Mouse (Mus musculus) liver, embryonic 13.5 days (tissue): Measurements from ENCODE around the gene Dpm2. TPM values are rescaled to one million over a fixed set of nuclear protein-coding genes. Genes with fewer than 3 reads are reported as not detected.
A peak's percentile ranks its signal among the peaks of the same experiment; 100 is the strongest.

ENCODE experiments used
- ATAC-seq: fragments of 200-750 bp; cut with Nextera tagmentation; 2 replicates; pipeline ENCODE4 v1.8.0; 2017; ENCODE audit warnings: low read depth, mild to moderate bottlenecking, moderate number of reproducible peaks, moderate library complexity
- DNase-seq: peaks from one replicate; pipeline ENCODE4 v3.0.0; 2022
- H3K27ac ChIP-seq: fragments of 300-500 bp; sonication (generic); 2 replicates; pipeline ENCODE4 v1.5.1; 2015; ENCODE audit warnings: moderate library complexity, mild to moderate bottlenecking, inconsistent platforms
- H3K27me3 ChIP-seq: fragments of 300-500 bp; sonication (generic); 2 replicates; pipeline ENCODE4 v1.6.1; 2015; ENCODE audit warnings: mild to moderate bottlenecking, inconsistent platforms
- H3K36me3 ChIP-seq: fragments of 300-500 bp; sonication (generic); 2 replicates; pipeline ENCODE4 v1.6.1; 2015; ENCODE audit warnings: mild to moderate bottlenecking, inconsistent platforms
- H3K4me1 ChIP-seq: fragments of 300-500 bp; sonication (generic); replicated peaks from 2 replicates; pipeline ENCODE4 v1.6.1; 2015; ENCODE audit warnings: inconsistent platforms
- H3K4me2 ChIP-seq: fragments of 300-500 bp; sonication (generic); 2 replicates; pipeline ENCODE4 v1.6.1; 2015; ENCODE audit warnings: inconsistent platforms, mild to moderate bottlenecking, moderate library complexity
- H3K4me3 ChIP-seq: fragments of 300-500 bp; sonication (generic); replicated peaks from 2 replicates; pipeline ENCODE4 v1.5.1; 2015; ENCODE audit warnings: mild to moderate bottlenecking, inconsistent platforms
- H3K9ac ChIP-seq: fragments of 300-500 bp; sonication (generic); 2 replicates; pipeline ENCODE4 v1.6.1; 2015; ENCODE audit warnings: mild to moderate bottlenecking, inconsistent platforms
- H3K9me3 ChIP-seq: fragments of 300-500 bp; sonication (generic); replicated peaks from 2 replicates; pipeline ENCODE4 v1.6.1; 2016; ENCODE audit warnings: inconsistent platforms
- WGBS: fragments of 180-500 bp; shearing (Covaris S2); methylation state at CpG from one replicate; pipeline ENCODE4 v1.1.7; 2015; ENCODE audit not compliant: insufficient replicate concordance; 5-methylcytosine and 5-hydroxymethylcytosine counted together
- polyA plus RNA-seq: library from polyadenylated mRNA; unstranded; fragments of >200 nt; fragmentation: Nextera tagmentation; extraction: Ambion mirVana; gene quantifications from 2 replicates; pipeline ENCODE4 v1.2.1, GENCODE M21; 2015

The Dpm2 gene
- polyA plus RNA-seq, 1 experiment from 2014 or later: 64.2 TPM

DNA sequence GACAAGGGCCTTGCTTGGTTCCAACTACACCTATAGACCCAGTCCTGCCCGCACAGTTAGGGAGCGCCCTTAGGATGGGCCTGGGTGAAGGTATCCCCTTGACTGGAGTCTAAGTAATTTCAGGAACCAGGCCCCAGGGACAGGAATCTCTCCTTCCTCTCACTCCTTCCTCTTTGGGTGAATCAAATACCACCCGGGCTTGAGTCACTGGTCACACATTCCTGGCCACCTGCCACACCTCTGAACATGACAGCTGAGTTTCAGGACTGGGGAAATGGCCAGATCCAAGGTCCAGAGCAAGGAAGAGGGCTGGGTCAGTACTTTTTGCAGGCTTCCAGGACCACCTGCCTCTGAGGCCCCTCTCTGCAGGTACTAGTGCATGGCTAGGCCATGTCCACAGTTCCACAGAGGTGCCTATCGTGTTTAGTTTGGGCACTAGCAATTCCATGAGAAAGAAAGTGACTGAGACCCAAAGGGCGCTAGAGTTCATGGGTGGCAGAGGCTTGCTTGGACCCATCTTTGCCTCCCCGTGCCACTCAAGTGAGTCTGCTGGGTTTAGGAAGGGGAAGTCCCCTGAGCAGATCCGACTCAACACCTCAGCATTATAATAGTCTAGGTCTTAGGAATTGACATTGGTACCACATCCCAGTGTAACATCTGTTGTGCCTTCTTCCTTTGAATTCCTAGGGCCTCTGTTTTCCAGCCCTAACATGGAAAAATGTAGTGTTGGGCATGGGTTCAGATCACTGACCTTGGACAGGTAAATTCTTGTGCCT lies 22.5 kb upstream of the Dpm2 start:
- no peak for DNase-seq
- no peak overlapping the region for H3K4me2 ChIP-seq
- H3K27me3 ChIP-seq: no peaks in the 10 kb centered on the region
- H3K36me3 ChIP-seq: no peaks in the 10 kb centered on the region
- no peak overlapping the region for H3K27ac ChIP-seq
- no peak overlapping the region for H3K4me3 ChIP-seq
- no peaks in the 10 kb centered on the region for H3K9me3 ChIP-seq
- no peak overlapping the region for H3K9ac ChIP-seq
- H3K4me1 ChIP-seq: no peaks in the 10 kb centered on the region
- ATAC-seq: no peak
- 64% methylated on average over 7 of the region's 7 CpGs for WGBS

DNA sequence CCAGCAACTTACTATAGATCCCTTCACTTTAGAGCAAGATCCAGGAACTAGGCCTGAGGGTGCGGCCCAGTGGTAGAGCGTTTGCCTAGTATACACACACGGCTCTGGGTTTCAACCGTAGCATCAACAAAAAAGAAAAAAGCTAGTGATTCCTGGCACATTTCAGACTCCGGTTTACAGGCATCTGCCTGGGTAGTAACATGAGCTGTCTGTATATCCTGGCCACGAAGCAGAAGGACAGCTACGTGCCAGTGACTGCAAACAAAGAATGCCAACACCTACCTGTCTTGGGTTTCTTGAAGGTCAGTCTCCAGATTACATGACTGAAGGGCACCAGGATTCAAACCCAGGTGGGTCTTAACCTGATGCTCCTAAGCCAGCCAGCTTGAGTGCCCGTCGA lies 21.5 kb upstream of the Dpm2 start:
- Histone ChIP-seq H3K4me1 (no peaks in the 10 kb centered on the region), H3K9me3 (no peaks in the 10 kb centered on the region), H3K4me3 (no peak overlapping the region), H3K36me3 (no peaks in the 10 kb centered on the region), H3K27me3 (no peaks in the 10 kb centered on the region), H3K4me2 (no peak overlapping the region), H3K27ac (no peak overlapping the region), H3K9ac (no peak overlapping the region)
- ATAC-seq: no peak
- whole genome bisulfite sequencing: 78% methylated on average over 9 of the region's 9 CpGs
- DNase-seq: no peak

DNA sequence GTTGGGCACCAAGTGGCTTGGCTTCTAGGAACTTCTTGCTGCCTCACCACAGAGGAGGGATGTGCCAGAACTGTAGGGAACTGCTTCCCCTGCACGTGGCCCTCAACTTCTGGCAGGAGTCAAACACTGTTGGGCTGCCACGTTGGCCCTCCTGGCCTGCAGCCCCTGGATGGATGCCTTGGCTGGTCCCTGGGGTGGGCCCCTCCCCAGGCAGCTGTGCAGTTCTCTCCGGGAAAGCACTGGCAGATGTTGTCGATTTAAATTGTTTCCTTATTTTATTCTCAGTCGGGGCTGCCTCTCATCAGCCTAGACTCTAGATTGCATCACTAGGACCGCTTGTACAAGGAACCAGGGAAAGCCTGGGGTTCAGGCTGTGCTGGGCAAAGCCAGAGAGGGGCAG lies 20.9 kb upstream of the Dpm2 start:
- DNase-seq (no peak), ATAC-seq (no peak)
- WGBS: 58% methylated on average over 6 of the region's 6 CpGs
- H3K27me3 ChIP-seq: no peaks in the 10 kb centered on the region
- no peaks in the 10 kb centered on the region for H3K9me3 ChIP-seq
- H3K4me3 ChIP-seq: no peak overlapping the region
- no peak overlapping the region for H3K27ac ChIP-seq
- H3K36me3 ChIP-seq: no peaks in the 10 kb centered on the region
- no peak overlapping the region for H3K9ac ChIP-seq
- no peak overlapping the region for H3K4me2 ChIP-seq
- no peaks in the 10 kb centered on the region for H3K4me1 ChIP-seq

DNA sequence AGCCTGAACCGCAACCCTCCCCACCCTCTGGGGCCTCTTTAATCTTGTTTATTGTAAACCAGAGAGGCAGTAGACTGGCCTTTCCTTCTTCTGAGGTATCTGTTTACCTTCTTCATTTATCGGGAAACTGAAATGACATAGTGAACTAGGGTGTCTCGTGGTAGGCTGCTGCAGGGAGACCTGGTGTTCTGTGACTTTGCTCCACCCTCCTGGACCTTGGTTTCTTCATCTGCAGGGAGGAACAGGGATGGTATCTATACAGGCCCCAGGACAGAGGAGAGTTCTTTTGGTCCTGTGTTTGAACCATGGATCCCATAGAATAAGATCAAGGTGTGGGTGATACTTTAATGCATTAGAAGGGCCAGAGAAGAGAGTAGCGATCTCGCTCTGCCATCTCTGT lies 19.4 kb upstream of the Dpm2 start:
- Histone ChIP-seq H3K36me3 (no peaks in the 10 kb centered on the region), H3K27ac (no peak overlapping the region), H3K9ac (no peak overlapping the region), H3K9me3 (no peaks in the 10 kb centered on the region), H3K4me2 (no peak overlapping the region), H3K4me3 (no peak overlapping the region), H3K27me3 (no peaks in the 10 kb centered on the region), H3K4me1 (0 out of 2 replicates have a peak, but pooled peaks cover 4% of the 10 kb centered on the region)
- ATAC-seq (no peak), DNase-seq (no peak)
- 69% methylated on average over 5 of the region's 5 CpGs for WGBS

DNA sequence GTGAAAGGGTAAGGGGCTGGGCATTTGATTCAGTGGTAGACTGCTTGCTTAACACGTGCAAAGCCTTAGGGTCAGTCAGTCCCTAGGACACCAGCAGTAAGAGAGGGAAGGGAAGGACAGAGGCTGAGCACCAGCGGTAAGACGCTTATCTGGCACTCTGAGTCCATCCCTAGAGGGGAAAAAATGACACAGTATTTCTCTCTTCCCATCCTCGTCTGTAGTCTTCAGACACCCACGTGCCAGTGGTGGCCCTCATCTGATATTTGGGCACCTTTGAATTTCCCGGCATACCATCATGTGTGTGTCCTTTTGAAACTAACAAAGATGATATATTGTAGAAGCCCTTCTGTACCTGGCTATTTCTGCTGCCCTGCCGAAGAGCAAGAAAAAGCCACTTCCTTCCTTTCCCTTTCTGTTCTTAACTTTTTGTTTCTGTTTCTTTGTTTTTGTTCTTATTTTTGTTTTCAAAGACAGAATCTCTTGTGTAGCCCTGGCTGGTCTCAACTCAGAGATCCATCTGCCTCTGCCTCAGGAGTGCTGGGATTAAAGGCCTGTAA lies 17.0 kb upstream of the Dpm2 start:
- H3K4me3 ChIP-seq: no peak overlapping the region
- no peak overlapping the region for H3K27ac ChIP-seq
- H3K4me1 ChIP-seq: 0 out of 2 replicates have a peak, but pooled peaks cover 4% of the 10 kb centered on the region
- no peaks in the 10 kb centered on the region for H3K27me3 ChIP-seq
- WGBS: 20% methylated on average over 7 of the region's 7 CpGs
- H3K36me3 ChIP-seq: no peaks in the 10 kb centered on the region
- DNase-seq (no peak), ATAC-seq (no peak)
- no peak overlapping the region for H3K9ac ChIP-seq
- H3K4me2 ChIP-seq: no peak overlapping the region
- H3K9me3 ChIP-seq: no peaks in the 10 kb centered on the region

DNA sequence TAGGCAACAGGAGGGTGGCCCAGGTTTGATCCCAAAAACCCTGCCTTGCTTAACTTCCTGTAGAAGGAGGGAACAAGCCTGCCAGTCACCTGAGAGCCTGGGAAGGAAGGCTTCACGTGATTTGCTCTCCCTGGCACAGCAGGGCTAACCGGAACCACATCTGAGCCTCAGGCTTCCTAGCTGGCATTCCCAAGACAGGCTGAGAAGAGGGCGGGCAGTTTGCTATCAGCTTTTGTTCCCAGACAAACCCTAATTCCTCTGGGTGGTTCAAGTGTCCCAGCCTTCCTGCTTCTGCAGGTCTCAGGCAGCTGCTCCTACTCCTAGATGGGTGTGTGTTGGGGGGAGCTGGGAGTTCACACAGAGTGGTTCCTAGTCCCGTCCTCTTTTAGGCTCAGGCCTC lies 15.2 kb upstream of the Dpm2 start:
- Histone ChIP-seq H3K27me3 (no peaks in the 10 kb centered on the region), H3K9me3 (no peaks in the 10 kb centered on the region), H3K4me1 (peaks cover 11% of the 10 kb centered on the region), H3K36me3 (no peaks in the 10 kb centered on the region), H3K4me3 (no peak overlapping the region), H3K4me2 (no peak overlapping the region), H3K9ac (no peak overlapping the region), H3K27ac (no peak overlapping the region)
- DNase-seq (no peak), ATAC-seq (no peak)
- WGBS: 47% methylated on average over 4 of the region's 4 CpGs

DNA sequence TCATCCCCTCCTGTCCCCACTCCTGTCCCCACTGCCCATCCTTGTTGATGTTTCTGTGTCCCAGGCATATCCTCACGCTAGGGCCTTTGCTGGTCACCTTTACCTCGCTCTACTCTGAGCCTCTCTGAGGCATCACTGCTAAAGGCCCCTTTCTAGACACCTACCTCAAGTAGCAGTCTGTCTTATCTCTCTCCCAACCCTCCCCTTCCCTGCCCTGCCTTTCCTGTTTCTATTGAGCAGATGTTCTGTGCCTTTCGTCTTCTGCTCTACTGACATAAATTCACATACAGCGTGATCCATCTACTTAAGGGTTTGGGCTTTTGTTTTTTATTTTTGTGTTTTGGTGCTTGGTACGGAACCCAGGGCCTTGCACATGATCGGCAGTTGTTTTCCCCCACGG lies 14.6 kb upstream of the Dpm2 start:
- 48% methylated on average over 7 of the region's 7 CpGs for WGBS
- Histone ChIP-seq H3K4me1 (peaks cover 15% of the 10 kb centered on the region), H3K4me2 (no peak overlapping the region), H3K36me3 (no peaks in the 10 kb centered on the region), H3K4me3 (no peak overlapping the region), H3K27me3 (no peaks in the 10 kb centered on the region), H3K9ac (no peak overlapping the region), H3K27ac (no peak overlapping the region), H3K9me3 (no peaks in the 10 kb centered on the region)
- DNase-seq (no peak), ATAC-seq (no peak)

DNA sequence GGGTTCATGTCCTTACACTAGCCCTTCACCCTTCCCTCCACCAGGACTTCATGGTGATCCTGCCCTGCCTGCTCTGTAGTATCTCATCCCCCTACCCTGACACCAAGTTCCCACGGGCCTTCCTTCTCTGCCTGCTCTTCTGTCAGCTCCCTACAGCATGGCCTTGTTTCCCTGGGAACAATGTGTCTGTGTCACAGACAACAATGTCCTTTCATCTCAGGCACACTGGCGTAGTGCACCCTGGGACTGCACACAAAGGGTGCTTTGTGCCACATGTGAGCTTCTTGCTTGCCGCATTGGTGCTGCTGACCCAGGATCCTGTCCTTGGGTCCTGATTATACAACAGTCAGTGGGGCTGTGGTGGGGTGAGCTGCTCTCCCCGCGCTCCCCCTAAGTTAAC lies 11.1 kb upstream of the Dpm2 start:
- 70% methylated on average over 5 of the region's 5 CpGs for WGBS
- no peak for DNase-seq
- 0 out of 2 replicates have a peak, but pooled peaks cover 3% of the 10 kb centered on the region for H3K36me3 ChIP-seq
- no peak overlapping the region for H3K4me3 ChIP-seq
- no peak overlapping the region for H3K9ac ChIP-seq
- H3K9me3 ChIP-seq: no peaks in the 10 kb centered on the region
- H3K27me3 ChIP-seq: no peaks in the 10 kb centered on the region
- H3K4me1 ChIP-seq: peaks cover 15% of the 10 kb centered on the region
- no peak for ATAC-seq
- no peak overlapping the region for H3K27ac ChIP-seq
- no peak overlapping the region for H3K4me2 ChIP-seq

DNA sequence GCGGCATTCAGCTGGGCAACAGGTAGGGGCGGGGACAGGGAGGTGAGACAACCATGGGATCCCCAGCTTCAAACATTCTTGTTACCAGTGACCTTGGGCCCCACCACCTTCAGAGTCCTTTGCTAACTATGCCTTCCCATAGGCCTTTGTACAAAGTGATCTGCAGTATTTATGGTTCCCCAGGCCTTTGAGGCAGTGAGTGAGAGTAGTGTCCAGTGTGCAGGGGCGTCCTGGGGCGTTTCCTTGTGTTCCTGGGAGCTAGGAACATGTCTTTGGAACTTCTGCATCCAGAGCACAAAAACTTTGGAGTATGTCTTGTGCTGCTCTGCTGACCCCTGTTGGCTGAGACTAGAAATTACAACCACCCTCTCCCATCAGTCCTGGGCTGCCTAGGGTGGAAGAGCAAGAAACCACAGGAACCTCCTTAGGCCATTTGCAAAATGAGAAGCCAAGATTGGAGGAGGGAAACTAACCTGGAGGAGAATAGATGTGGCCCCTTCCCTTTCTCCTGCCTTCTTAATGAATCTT lies 4.1 kb upstream of the Dpm2 start:
- H3K9me3 ChIP-seq: no peaks in the 10 kb centered on the region
- no peak overlapping the region for H3K9ac ChIP-seq
- DNase-seq (no peak), ATAC-seq (no peak)
- 24% methylated on average over 4 of the region's 4 CpGs for WGBS
- H3K4me2 ChIP-seq: no peak overlapping the region
- H3K27ac ChIP-seq: no peak overlapping the region
- no peak overlapping the region for H3K4me3 ChIP-seq
- H3K36me3 ChIP-seq: 0 out of 2 replicates have a peak, but pooled peaks cover 16% of the 10 kb centered on the region
- no peaks in the 10 kb centered on the region for H3K27me3 ChIP-seq
- H3K4me1 ChIP-seq: peaks cover 7% of the 10 kb centered on the region

DNA sequence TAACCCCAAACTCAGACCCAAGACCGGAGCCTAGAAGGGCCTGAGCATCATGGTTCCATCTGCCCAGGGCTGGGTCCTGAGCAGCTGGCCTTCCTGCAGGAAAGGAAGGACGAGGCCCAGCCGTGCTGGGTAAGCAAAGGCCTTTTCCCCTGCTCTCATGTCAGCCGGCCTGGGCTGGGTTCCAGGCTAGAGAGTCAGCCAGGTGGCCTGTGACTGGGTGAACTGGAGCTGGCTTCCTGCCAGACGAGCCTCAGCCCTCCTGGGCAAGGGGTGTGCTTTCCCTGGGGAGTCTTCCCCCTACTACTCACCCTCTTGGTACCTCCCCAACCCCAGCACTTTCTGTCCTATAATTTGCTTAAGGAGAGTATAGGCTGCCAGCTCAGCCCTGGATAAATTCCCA lies 2.5 kb upstream of the Dpm2 start:
- Histone ChIP-seq H3K36me3 (peaks cover 28% of the 10 kb centered on the region), H3K4me2 (no peak overlapping the region), H3K9ac (no peak overlapping the region), H3K4me1 (peaks cover 19% of the 10 kb centered on the region), H3K9me3 (no peaks in the 10 kb centered on the region), H3K27ac (no peak overlapping the region), H3K4me3 (no peak overlapping the region), H3K27me3 (no peaks in the 10 kb centered on the region)
- WGBS: 57% methylated on average over 5 of the region's 5 CpGs
- ATAC-seq: no peak
- no peak for DNase-seq

DNA sequence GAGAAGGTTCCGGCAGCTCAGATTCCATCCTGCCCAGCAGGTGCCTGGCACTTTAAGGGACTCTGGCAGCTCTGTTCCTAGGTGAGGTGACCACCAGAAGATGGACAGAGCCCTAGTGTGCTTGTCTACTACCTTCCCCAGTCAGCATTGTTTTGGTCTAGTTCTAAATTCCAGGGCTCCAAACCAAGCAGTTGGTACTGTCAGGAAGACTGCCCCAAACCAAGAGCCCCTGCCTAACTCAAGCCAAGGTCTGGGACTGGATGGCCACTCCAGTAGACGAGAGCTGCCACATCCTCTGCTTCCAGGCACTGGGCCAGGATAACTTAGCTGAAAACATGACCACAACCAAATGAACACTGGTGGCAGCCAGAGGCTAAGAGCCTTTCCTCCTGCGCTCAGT lies 1.7 kb upstream of the Dpm2 start:
- no peaks in the 10 kb centered on the region for H3K9me3 ChIP-seq
- H3K27ac ChIP-seq: no peak overlapping the region
- H3K27me3 ChIP-seq: no peaks in the 10 kb centered on the region
- H3K4me1 ChIP-seq: peaks cover 19% of the 10 kb centered on the region
- 85% methylated on average over 3 of the region's 3 CpGs for WGBS
- no peak for ATAC-seq
- peaks cover 35% of the 10 kb centered on the region for H3K36me3 ChIP-seq
- no peak for DNase-seq
- no peak overlapping the region for H3K9ac ChIP-seq
- H3K4me3 ChIP-seq: no peak overlapping the region
- no peak overlapping the region for H3K4me2 ChIP-seq

DNA sequence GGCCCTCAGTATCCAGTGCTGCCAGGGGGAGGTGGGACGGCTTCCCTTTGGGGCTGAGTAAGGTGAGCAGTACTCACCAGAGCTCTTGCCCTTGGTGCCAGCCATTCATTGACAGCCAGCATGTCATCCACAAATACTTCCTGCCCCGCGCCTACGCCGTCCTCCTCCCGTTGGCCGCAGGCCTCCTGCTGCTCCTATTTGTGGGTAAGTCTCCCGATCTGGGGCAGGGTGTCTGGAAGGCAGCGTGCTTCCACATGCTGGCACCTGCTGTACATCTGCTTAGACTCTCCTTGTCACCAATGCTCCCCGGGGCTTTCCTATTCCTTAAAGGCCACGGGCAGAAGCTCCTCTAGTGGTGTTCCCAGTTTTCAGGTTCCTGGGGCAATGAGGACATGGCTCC lies 1.5 kb downstream of the Dpm2 start:
- Histone ChIP-seq H3K4me1 (peaks cover 34% of the 10 kb centered on the region), H3K9ac (peak overlapping the region; percentile 87; the same call in 1 of the 2 replicates), H3K36me3 (peaks cover 27% of the 10 kb centered on the region), H3K4me3 (peak overlapping the region; percentile 90), H3K27ac (no peak overlapping the region), H3K4me2 (peak overlapping the region; percentile 87), H3K9me3 (no peaks in the 10 kb centered on the region), H3K27me3 (peaks cover 21% of the 10 kb centered on the region)
- ATAC-seq (no peak), DNase-seq (no peak)
- WGBS: 86% methylated on average over 11 of the region's 11 CpGs
